Mouse (Mus musculus): Measurements from ENCODE around the gene Apoh. TPM values are rescaled to one million over a fixed set of nuclear protein-coding genes. Genes with fewer than 3 reads are reported as not detected.

The Apoh gene
- polyA plus RNA-seq, 1 experiment from 2014 or later = not detected

- no peaks in the 10 kb centered on the region for H3K27me3 ChIP-seq (ENCODE audit: control insufficient read depth, insufficient read depth, low read length)
- no peak overlapping the region for H3K9ac ChIP-seq (ENCODE audit: low read length)
- H3K27ac ChIP-seq (replicated peaks; ENCODE audit: low read depth, low read length) = no peak overlapping the region
- H3K36me3 ChIP-seq (ENCODE audit: control insufficient read depth, insufficient read depth, low read length) = no peaks in the 10 kb centered on the region
- H3K9me3 ChIP-seq (ENCODE audit: control insufficient read depth, low read length) = no peaks in the 10 kb centered on the region
- DNase-seq (ENCODE audit: low spot score) (no peak), ATAC-seq (ENCODE audit: insufficient number of reproducible peaks, low FRiP score, low TSS enrichment, low read depth) (no peak)
- no peak overlapping the region for H3K4me2 ChIP-seq (ENCODE audit: low read depth, severe bottlenecking)
- H3K4me3 ChIP-seq (ENCODE audit: low read depth, low read length) = no peak overlapping the region
- WGBS = 64% methylated on average over 10 of the region's 10 CpGs
- H3K4me1 ChIP-seq (ENCODE audit: control insufficient read depth, insufficient read depth, low read length) = peaks cover 6% of the 10 kb centered on the region
Measured at GRCm38 (mm10) chr11:108301796-108302490, 41.2 kb upstream of the Apoh start.

GRCm38 (mm10) chr11:108303787-108304186 lies 39.4 kb upstream of the Apoh start:
- H3K9me3 ChIP-seq (ENCODE audit: control insufficient read depth, low read length) = no peaks in the 10 kb centered on the region
- DNase-seq (ENCODE audit: low spot score) (no peak), ATAC-seq (ENCODE audit: insufficient number of reproducible peaks, low FRiP score, low TSS enrichment, low read depth) (no peak)
- 88% methylated on average over 4 of the region's 4 CpGs for WGBS
- no peak overlapping the region for H3K27ac ChIP-seq (replicated peaks; ENCODE audit: low read depth, low read length)
- no peak overlapping the region for H3K9ac ChIP-seq (ENCODE audit: low read length)
- no peak overlapping the region for H3K4me3 ChIP-seq (ENCODE audit: low read depth, low read length)
- no peak overlapping the region for H3K4me2 ChIP-seq (ENCODE audit: low read depth, severe bottlenecking)
- no peaks in the 10 kb centered on the region for H3K27me3 ChIP-seq (ENCODE audit: control insufficient read depth, insufficient read depth, low read length)
- no peaks in the 10 kb centered on the region for H3K36me3 ChIP-seq (ENCODE audit: control insufficient read depth, insufficient read depth, low read length)
- H3K4me1 ChIP-seq (ENCODE audit: control insufficient read depth, insufficient read depth, low read length) = peaks cover 6% of the 10 kb centered on the region

GRCm38 (mm10) chr11:108307258-108307657 lies 35.9 kb upstream of the Apoh start:
- no peaks in the 10 kb centered on the region for H3K4me1 ChIP-seq (ENCODE audit: control insufficient read depth, insufficient read depth, low read length)
- no peak for ATAC-seq (ENCODE audit: insufficient number of reproducible peaks, low FRiP score, low TSS enrichment, low read depth)

GRCm38 (mm10) chr11:108308253-108308652 lies 34.9 kb upstream of the Apoh start:
- no peak for ATAC-seq (ENCODE audit: insufficient number of reproducible peaks, low FRiP score, low TSS enrichment, low read depth)
- 95% methylated on average over 5 of the region's 5 CpGs for WGBS
- no peak overlapping the region for H3K27ac ChIP-seq (replicated peaks; ENCODE audit: low read depth, low read length)

More at GRCm38 (mm10) chr11:108307258-108307657, 35.9 kb upstream of the Apoh start:
- H3K9me3 ChIP-seq (ENCODE audit: control insufficient read depth, low read length) = no peaks in the 10 kb centered on the region
- no peaks in the 10 kb centered on the region for H3K27me3 ChIP-seq (ENCODE audit: control insufficient read depth, insufficient read depth, low read length)
- no peak for DNase-seq (ENCODE audit: low spot score)
- no peaks in the 10 kb centered on the region for H3K36me3 ChIP-seq (ENCODE audit: control insufficient read depth, insufficient read depth, low read length)
- no peak overlapping the region for H3K9ac ChIP-seq (ENCODE audit: low read length)
- no peak overlapping the region for H3K27ac ChIP-seq (replicated peaks; ENCODE audit: low read depth, low read length)
- H3K4me2 ChIP-seq (ENCODE audit: low read depth, severe bottlenecking) = no peak overlapping the region
- WGBS = 59% methylated on average over 7 of the region's 7 CpGs
- no peak overlapping the region for H3K4me3 ChIP-seq (ENCODE audit: low read depth, low read length)

GRCm38 (mm10) chr11:108309791-108310190 lies 33.4 kb upstream of the Apoh start:
- Histone ChIP-seq H3K4me1 (ENCODE audit: control insufficient read depth, insufficient read depth, low read length) (no peaks in the 10 kb centered on the region), H3K27ac (replicated peaks; ENCODE audit: low read depth, low read length) (no peak overlapping the region), H3K9me3 (ENCODE audit: control insufficient read depth, low read length) (no peaks in the 10 kb centered on the region), H3K27me3 (ENCODE audit: control insufficient read depth, insufficient read depth, low read length) (no peaks in the 10 kb centered on the region), H3K9ac (ENCODE audit: low read length) (no peak overlapping the region), H3K4me2 (ENCODE audit: low read depth, severe bottlenecking) (no peak overlapping the region), H3K36me3 (ENCODE audit: control insufficient read depth, insufficient read depth, low read length) (no peaks in the 10 kb centered on the region), H3K4me3 (ENCODE audit: low read depth, low read length) (no peak overlapping the region)
- ATAC-seq (ENCODE audit: insufficient number of reproducible peaks, low FRiP score, low TSS enrichment, low read depth) (no peak), DNase-seq (ENCODE audit: low spot score) (no peak)
- WGBS = 86% methylated on average over 5 of the region's 5 CpGs

More at GRCm38 (mm10) chr11:108308253-108308652, 34.9 kb upstream of the Apoh start:
- Histone ChIP-seq H3K4me3 (ENCODE audit: low read depth, low read length) (no peak overlapping the region), H3K4me2 (ENCODE audit: low read depth, severe bottlenecking) (no peak overlapping the region), H3K9ac (ENCODE audit: low read length) (no peak overlapping the region), H3K36me3 (ENCODE audit: control insufficient read depth, insufficient read depth, low read length) (no peaks in the 10 kb centered on the region), H3K4me1 (ENCODE audit: control insufficient read depth, insufficient read depth, low read length) (no peaks in the 10 kb centered on the region), H3K27me3 (ENCODE audit: control insufficient read depth, insufficient read depth, low read length) (no peaks in the 10 kb centered on the region), H3K9me3 (ENCODE audit: control insufficient read depth, low read length) (no peaks in the 10 kb centered on the region)
- no peak for DNase-seq (ENCODE audit: low spot score)

- ATAC-seq (ENCODE audit: insufficient number of reproducible peaks, low FRiP score, low TSS enrichment, low read depth) = no peak
- no peaks in the 10 kb centered on the region for H3K9me3 ChIP-seq (ENCODE audit: control insufficient read depth, low read length)
- WGBS = 83% methylated on average over 2 of the region's 2 CpGs
- DNase-seq (ENCODE audit: low spot score) = no peak
- H3K4me1 ChIP-seq (ENCODE audit: control insufficient read depth, insufficient read depth, low read length) = no peaks in the 10 kb centered on the region
- H3K4me3 ChIP-seq (ENCODE audit: low read depth, low read length) = no peak overlapping the region
- no peak overlapping the region for H3K9ac ChIP-seq (ENCODE audit: low read length)
- H3K27ac ChIP-seq (replicated peaks; ENCODE audit: low read depth, low read length) = no peak overlapping the region
- H3K27me3 ChIP-seq (ENCODE audit: control insufficient read depth, insufficient read depth, low read length) = no peaks in the 10 kb centered on the region
- no peaks in the 10 kb centered on the region for H3K36me3 ChIP-seq (ENCODE audit: control insufficient read depth, insufficient read depth, low read length)
- H3K4me2 ChIP-seq (ENCODE audit: low read depth, severe bottlenecking) = no peak overlapping the region
Measured at GRCm38 (mm10) chr11:108311912-108312311, 31.2 kb upstream of the Apoh start.

- Histone ChIP-seq H3K27me3 (ENCODE audit: control insufficient read depth, insufficient read depth, low read length) (no peaks in the 10 kb centered on the region), H3K4me2 (ENCODE audit: low read depth, severe bottlenecking) (no peak overlapping the region), H3K27ac (replicated peaks; ENCODE audit: low read depth, low read length) (no peak overlapping the region), H3K4me1 (ENCODE audit: control insufficient read depth, insufficient read depth, low read length) (no peaks in the 10 kb centered on the region), H3K4me3 (ENCODE audit: low read depth, low read length) (no peak overlapping the region), H3K9me3 (ENCODE audit: control insufficient read depth, low read length) (no peaks in the 10 kb centered on the region), H3K36me3 (ENCODE audit: control insufficient read depth, insufficient read depth, low read length) (no peaks in the 10 kb centered on the region), H3K9ac (ENCODE audit: low read length) (no peak overlapping the region)
- DNase-seq (ENCODE audit: low spot score) (no peak), ATAC-seq (ENCODE audit: insufficient number of reproducible peaks, low FRiP score, low TSS enrichment, low read depth) (no peak)
- WGBS = 79% methylated on average over 5 of the region's 5 CpGs
Measured at GRCm38 (mm10) chr11:108312516-108312915, 30.6 kb upstream of the Apoh start.

- H3K9ac ChIP-seq (ENCODE audit: low read length) = no peak overlapping the region
- ATAC-seq (ENCODE audit: insufficient number of reproducible peaks, low FRiP score, low TSS enrichment, low read depth) (no peak), DNase-seq (ENCODE audit: low spot score) (no peak)
- no peak overlapping the region for H3K4me3 ChIP-seq (ENCODE audit: low read depth, low read length)
- no peaks in the 10 kb centered on the region for H3K27me3 ChIP-seq (ENCODE audit: control insufficient read depth, insufficient read depth, low read length)
- H3K36me3 ChIP-seq (ENCODE audit: control insufficient read depth, insufficient read depth, low read length) = no peaks in the 10 kb centered on the region
- WGBS = 85% methylated on average over 7 of the region's 7 CpGs
- no peak overlapping the region for H3K27ac ChIP-seq (replicated peaks; ENCODE audit: low read depth, low read length)
- H3K4me2 ChIP-seq (ENCODE audit: low read depth, severe bottlenecking) = no peak overlapping the region
- H3K9me3 ChIP-seq (ENCODE audit: control insufficient read depth, low read length) = no peaks in the 10 kb centered on the region
- H3K4me1 ChIP-seq (ENCODE audit: control insufficient read depth, insufficient read depth, low read length) = no peaks in the 10 kb centered on the region
Measured at GRCm38 (mm10) chr11:108315736-108316135, 27.4 kb upstream of the Apoh start.

- no peaks in the 10 kb centered on the region for H3K4me1 ChIP-seq (ENCODE audit: control insufficient read depth, insufficient read depth, low read length)
- no peaks in the 10 kb centered on the region for H3K9me3 ChIP-seq (ENCODE audit: control insufficient read depth, low read length)
- no peak for ATAC-seq (ENCODE audit: insufficient number of reproducible peaks, low FRiP score, low TSS enrichment, low read depth)
- no peak overlapping the region for H3K9ac ChIP-seq (ENCODE audit: low read length)
- H3K4me3 ChIP-seq (ENCODE audit: low read depth, low read length) = no peak overlapping the region
- no peak overlapping the region for H3K4me2 ChIP-seq (ENCODE audit: low read depth, severe bottlenecking)
- H3K36me3 ChIP-seq (ENCODE audit: control insufficient read depth, insufficient read depth, low read length) = no peaks in the 10 kb centered on the region
- H3K27me3 ChIP-seq (ENCODE audit: control insufficient read depth, insufficient read depth, low read length) = no peaks in the 10 kb centered on the region
- no peak for DNase-seq (ENCODE audit: low spot score)
- no peak overlapping the region for H3K27ac ChIP-seq (replicated peaks; ENCODE audit: low read depth, low read length)
- 70% methylated on average over 6 of the region's 6 CpGs for WGBS
Measured at GRCm38 (mm10) chr11:108317878-108318277, 25.3 kb upstream of the Apoh start.
